Mouse (Mus musculus): ENCODE measurements around the gene Spon1. TPM values are rescaled to one million over a fixed set of nuclear protein-coding genes. Genes with fewer than 3 reads are reported as not detected.
A peak's percentile ranks its signal among the peaks of the same experiment; 100 is the strongest.

Spon1 gene
- polyA plus RNA-seq, 1 experiment from 2014 or later, result 64.3 TPM

GRCm38 (mm10) chr7:113742644-113743043, 23.2 kb upstream of the Spon1 start:
- no peak for ATAC-seq
- H3K4me2 ChIP-seq (ENCODE audit: low read length), result no peak overlapping the region
- H3K27me3 ChIP-seq (replicated peaks; ENCODE audit: control insufficient read depth, insufficient read depth, low read length), result no peaks in the 10 kb centered on the region
- no peaks in the 10 kb centered on the region for H3K36me3 ChIP-seq (ENCODE audit: control insufficient read depth, insufficient read depth, low read length)
- 91% methylated on average over 4 of the region's 4 CpGs for WGBS
- no peak overlapping the region for H3K27ac ChIP-seq (ENCODE audit: low read depth, low read length)
- H3K4me1 ChIP-seq (ENCODE audit: control insufficient read depth, insufficient read depth, low read depth, low read length), result no peaks in the 10 kb centered on the region
- H3K9me3 ChIP-seq (ENCODE audit: control insufficient read depth, low read length), result no peaks in the 10 kb centered on the region
- no peak overlapping the region for H3K4me3 ChIP-seq (ENCODE audit: low read length)
- no peak overlapping the region for H3K9ac ChIP-seq (ENCODE audit: low read depth, low read length)

DNA sequence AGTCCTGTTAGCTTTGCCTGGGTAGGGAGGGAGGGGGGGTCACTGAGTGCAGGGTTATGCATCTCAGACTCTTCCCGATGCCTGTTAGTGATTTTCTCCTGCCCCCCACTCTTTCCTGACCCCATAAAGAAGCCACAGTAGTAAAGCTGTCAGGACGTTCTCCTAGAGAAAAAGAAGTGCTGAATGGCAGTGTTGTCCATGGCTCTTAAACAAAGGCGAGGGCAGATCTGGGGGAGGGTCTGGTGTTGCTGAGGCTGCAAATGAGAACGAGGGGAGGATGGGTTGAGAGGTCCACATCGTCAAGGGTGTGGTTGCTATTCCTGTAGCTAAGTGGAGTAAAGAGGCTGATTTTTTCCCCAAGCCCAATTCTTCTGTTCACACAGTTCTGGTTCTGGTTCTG, 21.8 kb upstream of the Spon1 start:
- H3K36me3 ChIP-seq (ENCODE audit: control insufficient read depth, insufficient read depth, low read length), result no peaks in the 10 kb centered on the region
- 14% methylated on average over 5 of the region's 5 CpGs for WGBS

DNA sequence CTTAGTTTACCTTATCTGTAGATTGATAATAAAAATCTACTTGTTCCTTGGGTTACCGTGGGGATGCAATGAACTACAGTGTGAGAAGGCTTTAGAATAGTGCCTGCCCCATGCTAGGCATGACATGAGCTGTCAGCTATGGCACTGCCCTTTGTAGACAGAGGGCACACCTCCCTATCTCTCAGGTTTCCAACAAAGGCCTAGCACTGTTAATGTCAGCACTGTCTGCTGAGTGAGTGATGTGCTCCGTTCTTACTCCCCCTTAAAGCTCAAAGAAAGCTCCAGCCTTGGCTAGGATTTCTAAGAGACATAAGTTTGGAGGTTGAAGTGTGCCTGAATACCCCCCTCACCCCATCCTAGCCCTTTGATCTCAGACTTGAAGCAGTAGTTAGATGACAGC, 9.2 kb upstream of the Spon1 start:
- no peak overlapping the region for H3K4me2 ChIP-seq (ENCODE audit: low read length)
- no peak overlapping the region for H3K27ac ChIP-seq (ENCODE audit: low read depth, low read length)
- H3K9me3 ChIP-seq (ENCODE audit: control insufficient read depth, low read length), result no peaks in the 10 kb centered on the region
- no peak overlapping the region for H3K9ac ChIP-seq (ENCODE audit: low read depth, low read length)
- H3K27me3 ChIP-seq (replicated peaks; ENCODE audit: control insufficient read depth, insufficient read depth, low read length), result no peaks in the 10 kb centered on the region; the same call in 1 of the 2 replicates
- H3K4me3 ChIP-seq (ENCODE audit: low read length), result no peak overlapping the region
- no peaks in the 10 kb centered on the region for H3K36me3 ChIP-seq (ENCODE audit: control insufficient read depth, insufficient read depth, low read length)
- 87% methylated on average over 2 of the region's 2 CpGs for WGBS
- H3K4me1 ChIP-seq (ENCODE audit: control insufficient read depth, insufficient read depth, low read depth, low read length), result no peaks in the 10 kb centered on the region
- no peak for ATAC-seq

More for the DNA sequence above, 21.8 kb upstream of the Spon1 start:
- no peaks in the 10 kb centered on the region for H3K4me1 ChIP-seq (ENCODE audit: control insufficient read depth, insufficient read depth, low read depth, low read length)
- H3K4me3 ChIP-seq (ENCODE audit: low read length), result no peak overlapping the region
- no peaks in the 10 kb centered on the region for H3K27me3 ChIP-seq (replicated peaks; ENCODE audit: control insufficient read depth, insufficient read depth, low read length)
- no peak for ATAC-seq
- no peaks in the 10 kb centered on the region for H3K9me3 ChIP-seq (ENCODE audit: control insufficient read depth, low read length)
- H3K27ac ChIP-seq (ENCODE audit: low read depth, low read length), result no peak overlapping the region
- no peak overlapping the region for H3K9ac ChIP-seq (ENCODE audit: low read depth, low read length)
- H3K4me2 ChIP-seq (ENCODE audit: low read length), result no peak overlapping the region

- Histone ChIP-seq H3K4me2 (ENCODE audit: low read length) (no peak overlapping the region), H3K27ac (ENCODE audit: low read depth, low read length) (no peak overlapping the region), H3K9me3 (ENCODE audit: control insufficient read depth, low read length) (peaks cover 5% of the 10 kb centered on the region), H3K36me3 (ENCODE audit: control insufficient read depth, insufficient read depth, low read length) (no peaks in the 10 kb centered on the region), H3K9ac (ENCODE audit: low read depth, low read length) (no peak overlapping the region), H3K4me1 (ENCODE audit: control insufficient read depth, insufficient read depth, low read depth, low read length) (no peaks in the 10 kb centered on the region), H3K27me3 (replicated peaks; ENCODE audit: control insufficient read depth, insufficient read depth, low read length) (no peaks in the 10 kb centered on the region), H3K4me3 (ENCODE audit: low read length) (no peak overlapping the region)
- WGBS, result 6% methylated on average over 1 of the region's 1 CpGs
- ATAC-seq, result peak; percentile 67
These were observed 6.6 kb upstream of the Spon1 start for GRCm38 (mm10) chr7:113759212-113759611.

- WGBS, result 72% methylated on average over 5 of the region's 5 CpGs
- H3K4me3 ChIP-seq (ENCODE audit: low read length), result no peak overlapping the region
- no peaks in the 10 kb centered on the region; the same call in 1 of the 2 replicates for H3K27me3 ChIP-seq (replicated peaks; ENCODE audit: control insufficient read depth, insufficient read depth, low read length)
- no peak for ATAC-seq
- peaks cover 5% of the 10 kb centered on the region for H3K9me3 ChIP-seq (ENCODE audit: control insufficient read depth, low read length)
- no peak overlapping the region for H3K9ac ChIP-seq (ENCODE audit: low read depth, low read length)
- H3K27ac ChIP-seq (ENCODE audit: low read depth, low read length), result no peak overlapping the region
- peaks cover 8% of the 10 kb centered on the region for H3K4me1 ChIP-seq (ENCODE audit: control insufficient read depth, insufficient read depth, low read depth, low read length)
- H3K4me2 ChIP-seq (ENCODE audit: low read length), result no peak overlapping the region
- no peaks in the 10 kb centered on the region for H3K36me3 ChIP-seq (ENCODE audit: control insufficient read depth, insufficient read depth, low read length)
These were observed 665 bp upstream of the Spon1 start for GRCm38 (mm10) chr7:113765133-113765532.

DNA sequence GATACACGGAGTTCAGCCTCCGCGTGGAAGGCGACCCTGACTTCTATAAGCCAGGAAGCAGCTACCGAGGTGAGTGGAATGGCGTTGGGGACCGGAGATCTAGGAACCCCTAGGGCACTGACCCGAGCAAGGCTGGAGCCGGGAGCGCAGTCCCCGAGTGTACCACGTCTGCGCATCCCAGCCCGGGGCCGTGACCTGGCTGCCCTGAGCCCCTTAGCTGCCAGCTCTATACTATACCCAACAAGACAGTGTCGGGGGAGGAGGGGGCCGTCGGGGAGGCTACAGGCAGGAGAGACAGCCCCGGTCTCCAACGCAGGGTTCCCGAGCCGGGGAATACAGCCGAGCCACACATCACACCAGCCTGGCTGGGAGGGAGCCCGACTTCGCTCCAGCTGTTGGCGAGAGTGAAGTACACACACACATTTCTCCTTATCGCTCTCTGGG, 722 bp downstream of the Spon1 start:
- peak overlapping the region; percentile 66 for H3K9ac ChIP-seq (ENCODE audit: low read depth, low read length)
- peak overlapping the region; percentile 72 for H3K27ac ChIP-seq (ENCODE audit: low read depth, low read length)
- peak; percentile 43 for ATAC-seq
- H3K4me2 ChIP-seq (ENCODE audit: low read length), result peak overlapping the region; percentile 95
- H3K4me1 ChIP-seq (ENCODE audit: control insufficient read depth, insufficient read depth, low read depth, low read length), result peaks cover 8% of the 10 kb centered on the region
- H3K36me3 ChIP-seq (ENCODE audit: control insufficient read depth, insufficient read depth, low read length), result no peaks in the 10 kb centered on the region
- no peaks in the 10 kb centered on the region; the same call in 1 of the 2 replicates for H3K27me3 ChIP-seq (replicated peaks; ENCODE audit: control insufficient read depth, insufficient read depth, low read length)
- peaks cover 5% of the 10 kb centered on the region for H3K9me3 ChIP-seq (ENCODE audit: control insufficient read depth, low read length)
- peak overlapping the region; percentile 60 for H3K4me3 ChIP-seq (ENCODE audit: low read length)
- WGBS, result under 1% methylated on average over 26 of the region's 27 CpGs

DNA sequence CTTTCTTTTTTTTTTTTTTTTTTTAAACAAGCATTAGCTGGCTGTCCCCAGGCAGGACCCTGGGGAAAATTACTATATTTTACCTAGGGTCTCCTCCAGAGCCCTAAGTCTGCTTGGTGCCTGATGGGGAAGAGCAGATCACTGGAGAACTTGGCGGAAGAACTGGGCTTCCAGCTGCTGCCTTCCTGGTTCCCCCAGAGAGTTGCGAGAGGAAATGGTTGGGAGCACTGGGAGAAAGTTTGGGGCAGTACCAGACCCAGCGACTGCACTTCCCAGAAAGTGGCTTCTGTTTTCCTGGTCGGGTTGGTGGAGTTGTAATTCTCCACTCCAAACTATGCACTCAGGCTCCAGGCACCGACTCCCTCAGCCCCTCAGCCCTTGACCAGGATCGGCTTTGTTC, 1.7 kb downstream of the Spon1 start:
- WGBS, result 22% methylated on average over 6 of the region's 6 CpGs
- Histone ChIP-seq H3K4me2 (ENCODE audit: low read length) (peak overlapping the region; percentile 95), H3K9me3 (ENCODE audit: control insufficient read depth, low read length) (peaks cover 8% of the 10 kb centered on the region), H3K27me3 (replicated peaks; ENCODE audit: control insufficient read depth, insufficient read depth, low read length) (no peaks in the 10 kb centered on the region; the same call in 1 of the 2 replicates), H3K36me3 (ENCODE audit: control insufficient read depth, insufficient read depth, low read length) (no peaks in the 10 kb centered on the region), H3K27ac (ENCODE audit: low read depth, low read length) (peak overlapping the region; percentile 40; the same call in 1 of the 2 replicates), H3K4me3 (ENCODE audit: low read length) (peak overlapping the region; percentile 60), H3K9ac (ENCODE audit: low read depth, low read length) (no peak overlapping the region), H3K4me1 (ENCODE audit: control insufficient read depth, insufficient read depth, low read depth, low read length) (peaks cover 8% of the 10 kb centered on the region)
- no peak for ATAC-seq

- ATAC-seq, result no peak
- H3K36me3 ChIP-seq (ENCODE audit: control insufficient read depth, insufficient read depth, low read length), result no peaks in the 10 kb centered on the region
- H3K27me3 ChIP-seq (replicated peaks; ENCODE audit: control insufficient read depth, insufficient read depth, low read length), result no peaks in the 10 kb centered on the region; the same call in 1 of the 2 replicates
- peak overlapping the region; percentile 95 for H3K4me2 ChIP-seq (ENCODE audit: low read length)
- H3K27ac ChIP-seq (ENCODE audit: low read depth, low read length), result peak overlapping the region; percentile 40
- H3K9me3 ChIP-seq (ENCODE audit: control insufficient read depth, low read length), result peaks cover 2% of the 10 kb centered on the region
- WGBS, result 51% methylated on average over 6 of the region's 6 CpGs
- 0 out of 2 replicates have a peak overlapping the region, but pooled peaks have one; percentile 24 for H3K9ac ChIP-seq (ENCODE audit: low read depth, low read length)
- peak overlapping the region; percentile 60 for H3K4me3 ChIP-seq (ENCODE audit: low read length)
- peaks cover 8% of the 10 kb centered on the region for H3K4me1 ChIP-seq (ENCODE audit: control insufficient read depth, insufficient read depth, low read depth, low read length)
These were observed 2.6 kb downstream of the Spon1 start for GRCm38 (mm10) chr7:113768174-113768935.

DNA sequence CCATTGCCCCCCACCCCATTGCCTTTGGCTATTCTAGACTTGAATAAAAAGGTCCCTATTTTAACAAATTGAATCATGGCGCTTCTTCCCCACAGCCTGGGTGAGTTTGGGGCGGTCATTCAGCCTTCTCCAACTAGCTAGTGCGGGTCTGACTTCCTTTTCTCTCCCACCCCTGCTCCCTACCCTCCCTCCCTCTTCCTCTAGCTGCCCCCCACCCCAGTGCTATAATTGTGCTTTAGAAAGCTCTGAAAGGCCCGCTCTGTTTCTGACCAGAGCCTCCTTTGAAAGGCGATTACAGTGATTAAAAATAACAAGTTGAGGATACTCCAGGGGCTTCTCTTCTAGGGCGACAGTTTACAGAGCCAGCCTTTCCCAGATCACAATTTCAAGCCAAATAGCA, 3.5 kb downstream of the Spon1 start:
- Histone ChIP-seq H3K4me2 (ENCODE audit: low read length) (peak overlapping the region; percentile 37), H3K27ac (ENCODE audit: low read depth, low read length) (peak overlapping the region; percentile 11; the same call in 1 of the 2 replicates), H3K36me3 (ENCODE audit: control insufficient read depth, insufficient read depth, low read length) (no peaks in the 10 kb centered on the region), H3K4me3 (ENCODE audit: low read length) (peak overlapping the region; percentile 4), H3K9ac (ENCODE audit: low read depth, low read length) (no peak overlapping the region), H3K9me3 (ENCODE audit: control insufficient read depth, low read length) (peaks cover 2% of the 10 kb centered on the region), H3K27me3 (replicated peaks; ENCODE audit: control insufficient read depth, insufficient read depth, low read length) (no peaks in the 10 kb centered on the region; the same call in 1 of the 2 replicates), H3K4me1 (ENCODE audit: control insufficient read depth, insufficient read depth, low read depth, low read length) (peaks cover 8% of the 10 kb centered on the region)
- WGBS, result 8% methylated on average over 6 of the region's 6 CpGs
- ATAC-seq, result no peak

Data from hindbrain, embryonic 16.5 days (tissue).